Comparison of ENCODE assay signal across 17 mouse cellular contexts in genomic region chr7:79517581-79518337, GRCm38 (mm10). TPM values are rescaled to one million over a fixed set of nuclear protein-coding genes. Genes with fewer than 3 reads are reported as not detected.
DNase-seq lines count a peak whose midpoint lies in the region; ATAC-seq and TF ChIP-seq lines count a peak whose summit lies in the region.
"Had no signal": no experiment of that assay in that cellular context is flagged by ENCODE, and none has a peak within 500 bp of the region (broad histone marks: within the 10 kb centered on the region; RNA-seq: fewer than 3 reads in every experiment).

No protein-coding gene starts in this region.

- no peak overlapping the region; the same call in 1 of the 2 replicates for H3K4me3 ChIP-seq in layer of hippocampus, adult 2 months
- H3K4me3 ChIP-seq in forebrain, embryonic 15.5 days, result peak overlapping the region; percentile 6; the same call in 1 of the 2 replicates
- no peak overlapping the region for H3K4me3 ChIP-seq in midbrain, embryonic 10.5 days
- H3K4me3 ChIP-seq in neural tube, embryonic 15.5 days (replicated peaks), result no peak overlapping the region
- H3K4me3 ChIP-seq: gastrocnemius, adult 2 months had no signal

- TF ChIP-seq CTCF in layer of hippocampus, adult 2 months (conservative IDR thresholded peaks at IDR 0.05), result no peak

- H3K27ac ChIP-seq in layer of hippocampus, adult 2 months, result peak overlapping the region; percentile 97
- H3K27ac ChIP-seq in forebrain, embryonic 15.5 days (replicated peaks), result peak overlapping the region; percentile 98
- peak overlapping the region; percentile 70; the same call in 1 of the 2 replicates for H3K27ac ChIP-seq in midbrain, embryonic 10.5 days (replicated peaks)
- H3K27ac ChIP-seq in neural tube, embryonic 15.5 days (replicated peaks), result peak overlapping the region; percentile 98
- H3K27ac ChIP-seq: gastrocnemius, adult 2 months; liver, embryonic 14.5 days had no signal

- H3K9me3 ChIP-seq in forebrain, embryonic 15.5 days, result no peaks in the 10 kb centered on the region
- H3K9me3 ChIP-seq in midbrain, embryonic 10.5 days (replicated peaks), result no peaks in the 10 kb centered on the region
- no peaks in the 10 kb centered on the region for H3K9me3 ChIP-seq in neural tube, embryonic 15.5 days (replicated peaks)
- H3K9me3 ChIP-seq: G1E had no signal

- H3K4me2 ChIP-seq in forebrain, embryonic 15.5 days (replicated peaks), result peak overlapping the region; percentile 61
- peak overlapping the region; percentile 15 for H3K4me2 ChIP-seq in neural tube, embryonic 15.5 days

- no peak for ATAC-seq in forebrain, embryonic 15.5 days (replicated peaks)
- no peak for ATAC-seq in neural tube, embryonic 15.5 days (ENCODE audit: low FRiP score)

- WGBS in forebrain, embryonic 15.5 days, result 11% methylated on average over 5 of the region's 5 CpGs
- 41% methylated on average over 5 of the region's 5 CpGs for WGBS in midbrain, embryonic 10.5 days
- 22% methylated on average over 5 of the region's 5 CpGs for WGBS in neural tube, embryonic 15.5 days

- DNase-seq in layer of hippocampus, adult 2 months (ENCODE audit: low spot score in 2 of 2), result no peak
- DNase-seq in layer of hippocampus, adult 18-20 months (ENCODE audit: low spot score in 2 of 2), result no peak
- no peak for DNase-seq in midbrain, embryonic 10.5 days (ENCODE audit: low spot score)
- no peak for DNase-seq in frontal cortex, postnatal 36 days (ENCODE audit: low spot score in 2 of 2)
- DNase-seq in lung, postnatal 10 days, result no peak
- DNase-seq in liver, result no peak
- DNase-seq: cerebellum, postnatal 36 days; gastrocnemius, adult 2 months; heart, postnatal 4 days; kidney, adult 2 months; layer of hippocampus, adult 9-11 months; left cerebral cortex, postnatal 4 days; thymus, adult 2 months had no signal

- peak overlapping the region; percentile 61 for H3K9ac ChIP-seq in forebrain, embryonic 15.5 days (replicated peaks)
- peak overlapping the region; percentile 38 for H3K9ac ChIP-seq in neural tube, embryonic 15.5 days (replicated peaks)
- H3K9ac ChIP-seq: liver, embryonic 14.5 days had no signal

- peaks cover 99% of the 10 kb centered on the region for H3K4me1 ChIP-seq in forebrain, embryonic 15.5 days
- peaks cover 98% of the 10 kb centered on the region for H3K4me1 ChIP-seq in midbrain, embryonic 10.5 days
- peaks cover 92% of the 10 kb centered on the region for H3K4me1 ChIP-seq in neural tube, embryonic 15.5 days

- no peaks in the 10 kb centered on the region for H3K36me3 ChIP-seq in forebrain, embryonic 15.5 days
- peaks cover 14% of the 10 kb centered on the region; the same call in 1 of the 2 replicates for H3K36me3 ChIP-seq in midbrain, embryonic 10.5 days
- H3K36me3 ChIP-seq in neural tube, embryonic 15.5 days, result no peaks in the 10 kb centered on the region
- H3K36me3 ChIP-seq: G1E had no signal

- H3K27me3 ChIP-seq in forebrain, embryonic 15.5 days, result no peaks in the 10 kb centered on the region
- H3K27me3 ChIP-seq in midbrain, embryonic 10.5 days (ENCODE audit: low read depth, poor library complexity, severe bottlenecking), result peaks cover 100% of the 10 kb centered on the region
- no peaks in the 10 kb centered on the region for H3K27me3 ChIP-seq in neural tube, embryonic 15.5 days (replicated peaks)

RNA-seq across cellular contexts. Expression of gene Polg, which starts 51.6 kb away (rescaled TPM):
- 100 to 1,000 TPM in 1 of 2 experiments, 10 to 100 TPM in 1; 76.5 to 101 TPM for total RNA-seq in layer of hippocampus, adult 2 months (2021)
- total RNA-seq in layer of hippocampus, adult 18-20 months (2021), result 10 to 100 TPM; 81.6 to 81.7 TPM
- polyA plus RNA-seq in forebrain, embryonic 15.5 days (2015; fragmentation: Nextera tagmentation; extraction: Ambion mirVana), result 32.9 and 35.8 TPM in 2 replicates
- polyA plus RNA-seq in midbrain, embryonic 10.5 days (2016; fragmentation: Nextera tagmentation; extraction: Ambion mirVana), result 41.3 and 43.2 TPM in 2 replicates
- 24.2 and 25.0 TPM in 2 replicates for polyA plus RNA-seq in neural tube, embryonic 15.5 days (2015; fragmentation: Nextera tagmentation; extraction: Ambion mirVana)
